Comparison of ENCODE assay signal across 8 mouse cellular contexts in genomic region chr8:126008945-126009344, GRCm38 (mm10).
"Had no signal": no experiment of that assay in that cellular context is flagged by ENCODE, and none has a peak within 500 bp of the region (broad histone marks: within the 10 kb centered on the region; RNA-seq: fewer than 3 reads in every experiment).

No protein-coding gene starts in this region.

- H3K9ac ChIP-seq: limb, embryonic 13.5 days; liver, embryonic 14.5 days; midbrain, embryonic 12.5 days had no signal

- H3K4me3 ChIP-seq: limb, embryonic 13.5 days; midbrain, embryonic 12.5 days had no signal

- H3K9me3 ChIP-seq: limb, embryonic 13.5 days; midbrain, embryonic 12.5 days had no signal

- H3K4me2 ChIP-seq: limb, embryonic 13.5 days; midbrain, embryonic 12.5 days had no signal

- H3K27ac ChIP-seq: limb, embryonic 13.5 days; liver, embryonic 14.5 days; midbrain, embryonic 12.5 days had no signal

- H3K4me1 ChIP-seq: limb, embryonic 13.5 days; midbrain, embryonic 12.5 days had no signal

- H3K36me3 ChIP-seq: limb, embryonic 13.5 days; midbrain, embryonic 12.5 days had no signal

- DNase-seq: kidney, postnatal 4 days; left cerebral cortex, postnatal 4 days; lung, adult 18-20 months; right cerebral cortex, postnatal 14 days; thymus, postnatal 4 days had no signal

- H3K27me3 ChIP-seq: limb, embryonic 13.5 days; midbrain, embryonic 12.5 days had no signal
